Mouse (Mus musculus) cerebral cortex, adult 2 months (tissue): ENCODE data around the gene Plekhg5.

ENCODE experiments used
- WGBS: fragments of 180-500 bp; shearing (Covaris S2); methylation state at CpG from one replicate; pipeline ENCODE4 v1.1.7; 2018; 5-methylcytosine and 5-hydroxymethylcytosine counted together

The Plekhg5 gene

GRCm38 (mm10) chr4:152072121-152072601 lies at the start of gene Plekhg5:
TSS of gene Plekhg5 (plus strand) at chr4:152072498.
- 43% methylated on average over 10 of the region's 10 CpGs for WGBS

GRCm38 (mm10) chr4:152022506-152022905 lies 49.8 kb upstream of the Plekhg5 start:
- WGBS, result 40% methylated on average over 8 of the region's 8 CpGs

GRCm38 (mm10) chr4:152024525-152024924 lies 47.8 kb upstream of the Plekhg5 start:
- WGBS, result 93% methylated on average over 11 of the region's 11 CpGs

- 1% methylated on average over 41 of the region's 41 CpGs for WGBS
Observed at GRCm38 (mm10) chr4:152026751-152027508, 45.4 kb upstream of the Plekhg5 start.

GRCm38 (mm10) chr4:152027524-152027923 lies 44.8 kb upstream of the Plekhg5 start, which contains the start of gene Zbtb48:
TSS of gene Zbtb48 (minus strand) at chr4:152027671.
- WGBS, result 0% methylated on average over 35 of the region's 35 CpGs

- WGBS, result 50% methylated on average over 15 of the region's 15 CpGs
Observed at GRCm38 (mm10) chr4:152028456-152028855, 43.8 kb upstream of the Plekhg5 start.

GRCm38 (mm10) chr4:152029087-152029486 lies 43.2 kb upstream of the Plekhg5 start:
- WGBS, result 41% methylated on average over 5 of the region's 5 CpGs

GRCm38 (mm10) chr4:152029997-152030396 lies 42.3 kb upstream of the Plekhg5 start:
- whole genome bisulfite sequencing, result 46% methylated on average over 4 of the region's 4 CpGs

GRCm38 (mm10) chr4:152032922-152033321 lies 39.4 kb upstream of the Plekhg5 start:
- 95% methylated on average over 13 of the region's 13 CpGs for WGBS

GRCm38 (mm10) chr4:152036464-152036863 lies 35.8 kb upstream of the Plekhg5 start:
- 88% methylated on average over 6 of the region's 6 CpGs for WGBS

GRCm38 (mm10) chr4:152038225-152038984 lies 33.9 kb upstream of the Plekhg5 start, which contains the start of gene Tas1r1:
TSS of gene Tas1r1 (minus strand) at chr4:152038568.
- WGBS, result 45% methylated on average over 10 of the region's 10 CpGs

GRCm38 (mm10) chr4:152038985-152039830 lies 33.1 kb upstream of the Plekhg5 start, which contains the start of gene Nol9:
TSS of gene Nol9 (plus strand) at chr4:152039321.
- WGBS, result under 1% methylated on average over 86 of the region's 86 CpGs

- 4% methylated on average over 25 of the region's 25 CpGs for whole genome bisulfite sequencing
Observed at GRCm38 (mm10) chr4:152039831-152040310, 32.4 kb upstream of the Plekhg5 start.

- 95% methylated on average over 22 of the region's 22 CpGs for WGBS
Observed at GRCm38 (mm10) chr4:152041924-152042641, 30.2 kb upstream of the Plekhg5 start.

GRCm38 (mm10) chr4:152043171-152043570 lies 29.1 kb upstream of the Plekhg5 start:
- 79% methylated on average over 3 of the region's 3 CpGs for WGBS

- WGBS, result 67% methylated on average over 6 of the region's 6 CpGs
Observed at GRCm38 (mm10) chr4:152044609-152045008, 27.7 kb upstream of the Plekhg5 start.

- 44% methylated on average over 9 of the region's 9 CpGs for WGBS
Observed at GRCm38 (mm10) chr4:152062390-152063110, 9.7 kb upstream of the Plekhg5 start.

- WGBS, result 78% methylated on average over 6 of the region's 6 CpGs
Observed at GRCm38 (mm10) chr4:152068166-152068724, 4.1 kb upstream of the Plekhg5 start.

- 78% methylated on average over 3 of the region's 3 CpGs for WGBS
Observed at GRCm38 (mm10) chr4:152069245-152069644, 3.1 kb upstream of the Plekhg5 start.
